Mouse (Mus musculus) olfactory bulb, adult 2 months (tissue): ENCODE data around the gene Anks6.

Source experiments
- CTCF ChIP-seq: fragments of 200-500 bp; IDR thresholded peaks from 2 replicates; pipeline ENCODE4 v1.5.1; 2012; ENCODE audit warnings: low read depth, mild to moderate bottlenecking, low read length, moderate library complexity; ENCODE audit not compliant: insufficient read depth
- POLR2A ChIP-seq: fragments of 200-500 bp; IDR thresholded peaks from 2 replicates; pipeline ENCODE4 v1.6.1; 2012; ENCODE audit warnings: mild to moderate bottlenecking, low read depth, low read length, moderate library complexity; ENCODE audit not compliant: insufficient read depth

DNA sequence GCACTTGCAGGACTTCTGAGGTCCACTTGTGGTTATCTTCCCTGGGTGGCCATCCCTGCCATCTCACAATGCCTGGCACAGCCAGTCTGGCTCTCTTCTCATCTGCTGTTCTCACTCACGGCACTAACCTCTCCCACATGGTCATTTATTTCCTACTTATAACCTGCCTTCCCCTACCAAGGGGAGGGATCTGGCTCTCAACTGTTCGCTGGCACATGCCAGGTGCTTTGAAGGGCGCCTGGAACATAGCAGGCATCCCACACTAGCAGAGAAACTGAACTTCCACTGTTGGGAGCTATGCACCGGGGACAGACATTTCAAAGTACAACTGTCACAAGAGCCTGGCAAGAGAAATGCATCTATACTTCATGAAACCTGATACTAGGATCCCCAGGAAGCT is 9.5 kb downstream of the Anks6 start:
- no peak for TF ChIP-seq POLR2A
- TF ChIP-seq CTCF = no peak
